ENCODE assay signal across 25 mouse cellular contexts in genomic region chr13:14639998-14640397, GRCm38 (mm10). TPM values are rescaled to one million over a fixed set of nuclear protein-coding genes. Genes with fewer than 3 reads are reported as not detected.
DNase-seq lines count a peak whose midpoint lies in the region; ATAC-seq and TF ChIP-seq lines count a peak whose summit lies in the region.
"Had no signal": no experiment of that assay in that cellular context is flagged by ENCODE, and none has a peak within 500 bp of the region (broad histone marks: within the 10 kb centered on the region; RNA-seq: fewer than 3 reads in every experiment).

No protein-coding gene starts in this region.

- no peak for TF ChIP-seq RAD21 in MEL (IDR thresholded peaks at IDR 0.05; ENCODE audit: low read depth, low read length)

- no peak for DNase-seq in MEL (ENCODE audit: low read depth, low spot score)
- no peak for DNase-seq in thymus, postnatal 25 days
- DNase-seq in stomach, postnatal 0 days (ENCODE audit: low spot score) = no peak
- no peak for DNase-seq in natural killer cell, adult 2 months (ENCODE audit: low spot score in 2 of 2)
- DNase-seq: adrenal gland, postnatal 10 days; adrenal gland, postnatal 36 days; cerebellum, adult 18-20 months; cerebellum, adult 9-10 months; cerebellum, postnatal 14 days; gastrocnemius, postnatal 25 days; heart, adult 2 months; heart, postnatal 14 days had no signal

- TF ChIP-seq POLR2A in MEL (IDR thresholded peaks at IDR 0.05; ENCODE audit: control insufficient read depth in 1 of 2, insufficient read depth in 1 of 2, low read depth in 1 of 2, low read length in 2 of 2, poor library complexity in 1 of 2) = no peak

- peak; percentile 98 for ATAC-seq in granulocyte monocyte progenitor cell, adult 5-6 weeks (replicated peaks; ENCODE audit: poor library complexity, severe bottlenecking)
- peak; percentile 93 for ATAC-seq in megakaryocyte progenitor cell, adult 5-6 weeks (replicated peaks; ENCODE audit: poor library complexity)
- no peak for ATAC-seq in stomach, postnatal 0 days (ENCODE audit: low FRiP score, low TSS enrichment)
- ATAC-seq: forebrain, embryonic 15.5 days; hindbrain, embryonic 16.5 days; Patski had no signal

- H3K27ac ChIP-seq in MEL (ENCODE audit: control insufficient read depth, low read depth, low read length) = no peak overlapping the region
- no peak overlapping the region for H3K27ac ChIP-seq in stomach, postnatal 0 days (replicated peaks)
- H3K27ac ChIP-seq: embryonic facial prominence, embryonic 12.5 days; embryonic facial prominence, embryonic 15.5 days; forebrain, embryonic 12.5 days; forebrain, embryonic 15.5 days; heart, adult 2 months; heart, embryonic 10.5 days; heart, embryonic 13.5 days; hindbrain, embryonic 10.5 days; hindbrain, embryonic 13.5 days had no signal

- peaks cover 0 to 4% of the 10 kb centered on the region in 2 experiments; a peak in 2 of 4 replicates for H3K4me1 ChIP-seq in MEL (ENCODE audit: control insufficient read depth in 1 of 2, insufficient read depth in 2 of 2, low read length in 2 of 2)
- H3K4me1 ChIP-seq in stomach, postnatal 0 days (replicated peaks; ENCODE audit: control insufficient read depth, insufficient read depth) = no peaks in the 10 kb centered on the region
- H3K4me1 ChIP-seq: embryonic facial prominence, embryonic 12.5 days; embryonic facial prominence, embryonic 15.5 days; forebrain, embryonic 12.5 days; forebrain, embryonic 15.5 days; heart, embryonic 10.5 days; heart, embryonic 13.5 days; hindbrain, embryonic 10.5 days; hindbrain, embryonic 13.5 days had no signal

- H3K79me2 ChIP-seq in MEL (ENCODE audit: control insufficient read depth, insufficient read depth, low read length, poor library complexity) = no peaks in the 10 kb centered on the region

- H3K36me3 ChIP-seq in MEL (ENCODE audit: control insufficient read depth in 1 of 2, insufficient read depth in 2 of 2, low read length in 2 of 2) = peaks cover 4 to 7% of the 10 kb centered on the region in 2 experiments
- no peaks in the 10 kb centered on the region for H3K36me3 ChIP-seq in stomach, postnatal 0 days (ENCODE audit: control insufficient read depth, insufficient read depth, low read length)

- no peak overlapping the region for H3K9ac ChIP-seq in MEL (ENCODE audit: control insufficient read depth, low read depth, low read length, poor library complexity, severe bottlenecking)
- H3K9ac ChIP-seq in stomach, postnatal 0 days (ENCODE audit: low read length) = no peak overlapping the region
- H3K9ac ChIP-seq: embryonic facial prominence, embryonic 12.5 days; embryonic facial prominence, embryonic 15.5 days; forebrain, embryonic 12.5 days; forebrain, embryonic 15.5 days; heart, embryonic 13.5 days; hindbrain, embryonic 13.5 days had no signal

- no peak for TF ChIP-seq EP300 in MEL (IDR thresholded peaks at IDR 0.05; ENCODE audit: low read depth in 1 of 2, low read length in 2 of 2)
- no peak for TF ChIP-seq EP300 in stomach, postnatal 0 days (optimal IDR thresholded peaks at IDR 0.05)

- no peaks in the 10 kb centered on the region for H3K27me3 ChIP-seq in MEL (ENCODE audit: control insufficient read depth in 1 of 2, insufficient read depth in 2 of 2, low read length in 2 of 2)
- no peaks in the 10 kb centered on the region for H3K27me3 ChIP-seq in stomach, postnatal 0 days (ENCODE audit: control insufficient read depth, insufficient read depth, low read length)
- H3K27me3 ChIP-seq: embryonic facial prominence, embryonic 12.5 days; embryonic facial prominence, embryonic 15.5 days; forebrain, embryonic 12.5 days; forebrain, embryonic 15.5 days; heart, embryonic 13.5 days; hindbrain, embryonic 13.5 days; Patski had no signal

- no peak overlapping the region for H3K4me2 ChIP-seq in stomach, postnatal 0 days (replicated peaks; ENCODE audit: low read depth)
- H3K4me2 ChIP-seq: embryonic facial prominence, embryonic 12.5 days; embryonic facial prominence, embryonic 15.5 days; forebrain, embryonic 12.5 days; forebrain, embryonic 15.5 days; heart, embryonic 13.5 days; hindbrain, embryonic 13.5 days had no signal

- H3K4me3 ChIP-seq in MEL (ENCODE audit: control insufficient read depth in 1 of 2, insufficient read depth in 1 of 2, low read depth in 2 of 2, low read length in 2 of 2) = no peak overlapping the region
- H3K4me3 ChIP-seq in stomach, postnatal 0 days (ENCODE audit: low read depth, low read length) = no peak overlapping the region
- H3K4me3 ChIP-seq: embryonic facial prominence, embryonic 12.5 days; embryonic facial prominence, embryonic 15.5 days; erythroblast, embryonic 14.5 days; forebrain, embryonic 12.5 days; forebrain, embryonic 15.5 days; heart, adult 2 months; heart, embryonic 10.5 days; heart, embryonic 13.5 days; hindbrain, embryonic 10.5 days; hindbrain, embryonic 13.5 days had no signal

- H3K9me3 ChIP-seq in MEL (replicated peaks; ENCODE audit: insufficient read depth, low read length) = no peaks in the 10 kb centered on the region
- H3K9me3 ChIP-seq in stomach, postnatal 0 days (ENCODE audit: control insufficient read depth, low read length) = no peaks in the 10 kb centered on the region
- H3K9me3 ChIP-seq: embryonic facial prominence, embryonic 12.5 days; embryonic facial prominence, embryonic 15.5 days; forebrain, embryonic 12.5 days; forebrain, embryonic 15.5 days; heart, embryonic 10.5 days; heart, embryonic 13.5 days; hindbrain, embryonic 10.5 days; hindbrain, embryonic 13.5 days had no signal

- 30% methylated on average over 1 of the region's 1 CpGs for WGBS in stomach, postnatal 0 days

- TF ChIP-seq CTCF in MEL (IDR thresholded peaks at IDR 0.05 in 2 of 3, conservative IDR thresholded peaks at IDR 0.05 in 1 of 3; ENCODE audit: control insufficient read depth in 1 of 3, insufficient read depth in 1 of 3, low read depth in 2 of 3, low read length in 3 of 3, poor library complexity in 1 of 3, severe bottlenecking in 1 of 3) = no peak
- no peak for TF ChIP-seq CTCF in stomach, postnatal 0 days (IDR thresholded peaks at IDR 0.05; ENCODE audit: low read depth)

TF ChIP-seq in MEL, 35 proteins besides CTCF, POLR2A, EP300 and RAD21:
- TF ChIP-seq ZNF384 (IDR thresholded peaks at IDR 0.05; ENCODE audit: low read depth, low read length) = 0 out of 2 replicates have a peak, but pooled peaks have one; percentile 8
- no peak for TF ChIP-seq ELF1 (IDR thresholded peaks at IDR 0.05; ENCODE audit: low read depth, low read length)
- no peak for TF ChIP-seq MAFK (IDR thresholded peaks at IDR 0.05; ENCODE audit: borderline replicate concordance, low read depth, low read length)

RNA-seq across cellular contexts. Expression of gene AW209491, which starts 10.0 kb away (rescaled TPM):
- total RNA-seq in MEL (2012; rRNA removed) = 14.7 and 15.9 TPM in 2 replicates
- polyA plus RNA-seq in MEL (2012; ENCODE audit: insufficient read depth in 1 of 2, insufficient read length in 2 of 2, low read depth in 1 of 2, low replicate concordance in 2 of 2, missing spikeins in 1 of 2) = 10 to 100 TPM in 1 of 2 experiments, not detected in 1; 17.4 TPM
- total RNA-seq in granulocyte monocyte progenitor cell, adult 5-6 weeks (2014; fragmentation: Nextera tagmentation) = 9.4 and 14.3 TPM in 2 replicates
- 17.4 and 24.7 TPM in 2 replicates for total RNA-seq in granulocyte monocyte progenitor cell, adult 5-6 weeks (2017)
- total RNA-seq in megakaryocyte progenitor cell, adult 5-6 weeks (2015) = 8.0 and 9.6 TPM in 2 replicates
- 16.7 and 27.8 TPM in 2 replicates for total RNA-seq in megakaryocyte progenitor cell, adult 5-6 weeks (2017)
- 17.8 and 19.9 TPM in 2 replicates for polyA plus RNA-seq in stomach, postnatal 0 days (2015; fragmentation: Nextera tagmentation; extraction: Ambion mirVana)

RNA-seq across cellular contexts. Expression of gene Psma2, which starts 27.0 kb away (rescaled TPM):
- total RNA-seq in MEL (2012; rRNA removed) = 139 and 156 TPM in 2 replicates
- 100 to 1,000 TPM in 1 of 2 experiments, not detected in 1; 174 TPM for polyA plus RNA-seq in MEL (2012; ENCODE audit: insufficient read depth in 1 of 2, insufficient read length in 2 of 2, low read depth in 1 of 2, low replicate concordance in 2 of 2, missing spikeins in 1 of 2)
- 102 and 123 TPM in 2 replicates for total RNA-seq in granulocyte monocyte progenitor cell, adult 5-6 weeks (2014; fragmentation: Nextera tagmentation)
- 121 and 141 TPM in 2 replicates for total RNA-seq in granulocyte monocyte progenitor cell, adult 5-6 weeks (2017)
- total RNA-seq in megakaryocyte progenitor cell, adult 5-6 weeks (2015) = 148 and 152 TPM in 2 replicates
- 109 and 114 TPM in 2 replicates for total RNA-seq in megakaryocyte progenitor cell, adult 5-6 weeks (2017)
- 152 and 153 TPM in 2 replicates for polyA plus RNA-seq in stomach, postnatal 0 days (2015; fragmentation: Nextera tagmentation; extraction: Ambion mirVana)

RNA-seq across cellular contexts. Expression of gene Mrpl32, which starts 27.0 kb away (rescaled TPM):
- total RNA-seq in MEL (2012; rRNA removed) = 58.2 and 69.9 TPM in 2 replicates
- polyA plus RNA-seq in MEL (2012; ENCODE audit: insufficient read depth in 1 of 2, insufficient read length in 2 of 2, low read depth in 1 of 2, low replicate concordance in 2 of 2, missing spikeins in 1 of 2) = 10 to 100 TPM in 1 of 2 experiments, not detected in 1; 89.7 TPM
- total RNA-seq in granulocyte monocyte progenitor cell, adult 5-6 weeks (2014; fragmentation: Nextera tagmentation) = 55.5 and 83.7 TPM in 2 replicates
- 122 and 124 TPM in 2 replicates for total RNA-seq in granulocyte monocyte progenitor cell, adult 5-6 weeks (2017)
- 71.8 and 88.0 TPM in 2 replicates for total RNA-seq in megakaryocyte progenitor cell, adult 5-6 weeks (2015)
- 97.2 and 102 TPM in 2 replicates for total RNA-seq in megakaryocyte progenitor cell, adult 5-6 weeks (2017)
- polyA plus RNA-seq in stomach, postnatal 0 days (2015; fragmentation: Nextera tagmentation; extraction: Ambion mirVana) = 106 and 107 TPM in 2 replicates
